Mouse (Mus musculus) kidney, adult 9 months (tissue): Measurements from ENCODE around the gene Erv3.
"Not testable (repeated sequence)": the region's sequence is repeated elsewhere in the genome, so short reads cannot be mapped to it uniquely, and the experiment has no call there.

ENCODE experiments used
- DNase-seq: peaks from one replicate; pipeline ENCODE4 v3.0.0; 2022

Erv3 gene

GRCm38 (mm10) chr2:131863472-131863871, 3.9 kb upstream of the Erv3 start:
- DNase-seq = no peak

DNA sequence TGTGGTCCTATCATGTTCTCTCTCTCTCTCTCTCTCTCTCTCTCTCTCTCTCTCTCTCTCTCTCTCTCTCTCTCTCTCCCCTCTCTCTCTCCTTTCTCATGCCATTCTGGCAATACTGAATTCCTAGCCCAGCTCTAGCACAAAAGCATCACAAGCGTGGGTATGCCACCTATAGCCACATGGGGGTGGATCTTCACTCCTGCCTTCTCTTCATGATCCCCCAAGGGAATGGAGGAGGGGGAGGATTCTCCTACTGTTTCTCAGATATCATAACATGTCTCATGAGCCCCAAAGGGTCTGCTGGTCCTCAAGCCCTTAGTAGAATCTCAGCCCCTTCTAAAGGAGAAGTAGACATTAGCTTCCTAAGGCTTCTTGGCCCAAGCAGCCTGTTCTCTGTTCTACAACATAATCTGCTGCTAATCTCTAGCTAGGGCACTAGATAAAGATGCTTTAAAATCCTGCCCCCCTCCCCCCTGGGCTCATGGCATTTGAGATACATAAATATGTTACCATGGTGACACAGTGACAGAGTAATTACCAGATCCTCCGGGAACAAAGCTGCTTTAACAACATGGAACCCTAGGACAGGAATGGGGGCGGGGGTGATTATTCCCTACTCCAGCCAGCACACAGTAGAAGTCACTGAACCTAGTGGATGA, 3.2 kb upstream of the Erv3 start:
- DNase-seq = no peak

DNA sequence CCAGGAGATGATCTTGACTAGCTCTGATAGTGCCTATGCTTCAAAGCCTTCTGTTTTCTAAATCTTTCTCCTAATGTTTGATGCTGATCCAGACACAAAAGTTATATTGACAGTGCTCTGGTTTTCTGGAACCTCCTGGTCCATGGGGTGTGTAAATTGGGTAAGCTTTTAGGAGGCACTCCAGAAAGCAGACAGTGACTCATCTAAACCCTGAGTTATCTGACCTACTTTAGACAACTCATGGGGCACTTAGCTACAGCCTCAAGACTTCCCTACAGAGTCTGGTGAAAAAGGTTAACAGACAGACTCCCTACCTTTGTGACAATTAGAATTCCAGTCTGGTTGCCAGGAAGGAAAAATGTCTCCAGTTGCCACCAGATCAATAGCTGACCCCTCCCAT, 1.7 kb downstream of the Erv3 start:
- DNase-seq = no peak

- DNase-seq = no peak
These were observed 5.8 kb downstream of the Erv3 start for GRCm38 (mm10) chr2:131853719-131854118.

GRCm38 (mm10) chr2:131851333-131852092, 8.0 kb downstream of the Erv3 start:
- DNase-seq = no peak

- DNase-seq = no peak
These were observed 9.5 kb downstream of the Erv3 start for GRCm38 (mm10) chr2:131850047-131850446.

- no peak for DNase-seq
These were observed 11.8 kb downstream of the Erv3 start for GRCm38 (mm10) chr2:131847501-131848359.

GRCm38 (mm10) chr2:131846811-131847210, 12.7 kb downstream of the Erv3 start:
- no peak for DNase-seq

GRCm38 (mm10) chr2:131846132-131846710, 13.3 kb downstream of the Erv3 start:
- DNase-seq = no peak

- no peak for DNase-seq
These were observed 13.9 kb downstream of the Erv3 start for GRCm38 (mm10) chr2:131845671-131846070.

GRCm38 (mm10) chr2:131842568-131842967, 17.0 kb downstream of the Erv3 start:
- DNase-seq = no peak

DNA sequence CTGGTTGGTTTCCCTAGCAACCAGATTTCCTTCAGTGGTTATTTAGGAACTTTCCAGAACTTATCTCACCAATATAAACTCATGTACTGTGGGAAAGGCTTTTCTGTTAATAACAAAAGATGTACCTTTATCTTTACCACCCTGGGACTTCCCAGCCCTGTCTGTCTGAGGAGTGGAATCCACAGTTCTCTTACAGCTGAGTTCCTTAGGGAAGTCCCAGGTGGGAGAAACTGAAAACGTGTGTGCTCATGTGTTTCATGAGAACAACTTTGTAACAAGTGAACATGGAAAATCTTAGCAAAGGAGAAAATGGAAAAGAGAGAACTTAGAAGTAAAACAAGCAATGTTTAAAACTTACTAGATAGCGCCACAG, 18.2 kb downstream of the Erv3 start:
- DNase-seq = no peak

- DNase-seq = no peak
These were observed 18.8 kb downstream of the Erv3 start for GRCm38 (mm10) chr2:131840611-131841320.

- DNase-seq = peak; percentile 86
These were observed 25.3 kb downstream of the Erv3 start for GRCm38 (mm10) chr2:131834296-131834695.

DNA sequence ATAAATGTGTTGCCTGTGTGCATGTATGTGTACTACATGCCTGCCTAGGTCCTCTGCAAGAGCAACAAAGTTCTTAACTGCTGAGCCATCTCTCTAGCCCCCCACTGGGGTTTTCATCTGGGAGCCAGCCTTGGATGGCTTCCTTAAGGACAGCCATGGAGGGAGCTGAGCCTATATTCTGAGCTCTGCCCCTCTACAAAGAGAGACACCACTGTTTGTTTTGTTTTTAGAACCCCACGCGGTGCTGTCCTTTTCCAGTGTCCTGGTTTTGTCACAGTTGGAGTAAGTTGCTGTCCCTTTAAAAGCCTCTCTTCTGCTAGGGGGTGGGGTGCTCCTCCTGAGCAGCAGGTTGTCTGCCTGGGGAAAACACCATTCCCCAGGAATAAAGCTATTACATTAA, 27.7 kb downstream of the Erv3 start:
- DNase-seq = no peak

- not testable (repeated sequence) for DNase-seq
These were observed 28.6 kb downstream of the Erv3 start for GRCm38 (mm10) chr2:131830945-131831344.

DNA sequence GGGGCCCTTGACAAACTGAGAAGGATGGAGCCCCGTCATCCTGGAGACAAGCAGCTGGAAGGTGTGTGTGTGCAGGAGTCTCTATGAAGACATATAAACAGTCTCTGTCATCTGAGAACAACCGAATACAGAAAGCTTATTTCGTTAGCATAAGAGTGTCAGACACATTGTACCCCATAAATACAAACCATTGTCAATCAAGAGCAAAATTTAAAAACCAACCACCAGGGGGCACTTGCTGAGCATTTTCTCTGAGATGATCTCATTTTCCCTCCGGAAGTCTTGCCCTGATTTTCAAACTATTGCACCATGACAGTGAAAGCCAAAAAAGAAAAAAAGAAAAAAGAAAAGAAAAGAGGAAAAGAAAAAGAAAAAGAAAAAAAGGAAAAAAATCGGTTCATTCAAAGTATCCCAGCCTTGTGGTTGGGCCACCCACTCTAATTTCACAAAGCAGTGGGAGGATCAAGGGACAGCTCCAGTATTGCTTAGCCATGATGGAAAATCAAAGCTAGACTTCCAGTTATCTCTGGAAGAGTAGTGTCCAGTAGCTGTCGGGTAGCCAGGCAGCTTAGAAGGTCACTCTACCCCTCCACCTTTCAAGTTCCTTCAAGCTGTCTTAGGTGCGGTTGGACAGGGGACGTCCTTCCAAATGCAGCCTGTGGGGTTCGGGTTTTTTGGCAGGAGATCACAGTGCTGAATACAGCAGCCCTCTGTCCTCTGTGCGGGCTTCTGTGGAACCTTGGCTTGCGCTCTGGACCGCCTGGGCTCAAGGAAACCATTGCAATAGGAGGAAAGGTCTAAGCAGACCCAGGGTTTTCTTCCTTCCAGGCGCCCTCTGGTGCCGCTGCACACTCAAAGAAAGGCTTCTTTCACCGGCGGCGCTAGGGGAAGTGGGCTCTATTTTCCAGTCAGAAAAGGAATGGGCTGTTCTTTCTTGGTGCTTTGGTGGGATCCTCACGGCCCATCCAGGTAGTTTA, 31.3 kb downstream of the Erv3 start:
- peak; percentile 84 for DNase-seq

DNA sequence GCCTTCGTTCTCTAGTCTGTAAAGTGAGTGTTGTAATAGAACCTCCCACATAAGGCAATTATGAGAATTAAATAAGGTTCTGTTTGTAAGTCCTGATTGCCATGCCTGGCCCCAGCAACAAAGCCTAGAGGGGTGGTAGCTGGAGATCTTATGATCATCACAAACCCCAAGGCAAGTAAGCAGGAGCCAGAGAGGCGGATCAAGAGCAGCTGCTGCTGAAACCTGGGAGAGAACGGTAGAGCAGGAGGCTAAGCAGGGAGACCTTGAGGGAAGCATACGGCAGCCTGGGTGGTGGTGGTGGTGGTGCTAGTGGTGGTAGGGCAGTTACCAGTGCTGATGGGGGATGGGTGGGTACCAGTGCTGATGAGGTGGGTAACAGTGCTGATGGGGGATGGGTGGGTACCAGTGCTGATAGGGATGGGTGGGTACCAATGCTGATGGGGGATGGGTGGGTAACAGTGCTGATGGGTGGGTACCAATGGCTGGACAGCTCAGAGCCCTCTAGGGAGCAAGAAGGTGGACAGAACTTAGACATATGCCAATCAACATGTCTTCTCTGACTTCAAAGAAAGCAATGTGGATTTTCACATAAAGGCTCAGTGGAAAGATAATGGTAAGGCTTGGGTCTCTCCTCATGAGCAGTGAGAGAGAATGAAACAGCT, 32.4 kb downstream of the Erv3 start:
- no peak for DNase-seq

DNA sequence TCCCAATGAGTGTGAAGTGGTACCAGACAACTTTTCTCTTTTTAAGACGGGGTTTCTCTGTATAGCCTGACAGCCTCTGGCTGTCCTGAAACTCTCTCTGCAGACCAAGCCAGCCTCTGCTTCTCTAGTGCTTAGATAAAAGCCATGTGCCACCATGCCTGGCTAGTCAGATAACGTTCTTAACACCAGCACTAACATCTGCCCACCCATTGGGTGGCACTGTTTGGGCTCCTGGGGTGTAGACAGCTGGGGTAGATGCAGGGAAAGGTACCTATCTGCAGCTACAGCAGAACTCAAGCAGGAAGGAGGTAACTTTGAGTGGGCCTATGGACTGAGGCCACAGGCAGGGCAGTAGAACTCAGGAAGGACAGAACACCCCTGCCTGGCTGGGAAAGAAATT, 34.0 kb downstream of the Erv3 start:
- DNase-seq = no peak

GRCm38 (mm10) chr2:131823931-131824330, 35.6 kb downstream of the Erv3 start:
- DNase-seq = no peak

GRCm38 (mm10) chr2:131822492-131822891, 37.1 kb downstream of the Erv3 start:
- no peak for DNase-seq
